Mouse (Mus musculus): ENCODE measurements around the gene Arhgap29.

Gene Arhgap29

DNA sequence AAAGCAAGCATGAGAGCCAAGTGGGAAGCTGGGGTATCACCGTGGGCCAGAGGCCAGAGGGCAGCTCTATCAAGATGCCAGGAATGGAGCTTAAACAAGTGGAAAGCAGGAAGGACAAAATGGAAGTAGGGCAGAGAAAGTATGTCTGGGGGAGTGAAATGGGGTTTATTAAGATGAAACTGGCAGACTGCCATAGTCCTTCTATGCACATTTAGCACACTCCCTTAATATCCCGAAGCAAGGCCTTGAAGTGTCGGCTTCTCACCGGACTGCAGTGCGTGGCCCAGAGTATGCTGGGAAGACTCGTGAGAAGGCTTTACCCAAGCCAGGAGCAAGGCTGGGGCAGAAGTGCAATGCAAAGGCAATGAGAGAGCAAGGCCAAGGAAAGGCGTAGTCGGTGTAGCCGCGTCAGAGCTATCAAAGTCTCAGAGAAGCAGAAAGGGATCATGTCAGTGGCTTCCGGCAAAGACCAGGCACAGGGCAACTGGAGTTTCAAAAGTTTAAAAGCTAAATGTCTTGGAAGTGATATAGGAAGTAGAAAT is 11.1 kb upstream of the Arhgap29 start:
- in situ Hi-C loops (cut with MboI): no loop called here

DNA sequence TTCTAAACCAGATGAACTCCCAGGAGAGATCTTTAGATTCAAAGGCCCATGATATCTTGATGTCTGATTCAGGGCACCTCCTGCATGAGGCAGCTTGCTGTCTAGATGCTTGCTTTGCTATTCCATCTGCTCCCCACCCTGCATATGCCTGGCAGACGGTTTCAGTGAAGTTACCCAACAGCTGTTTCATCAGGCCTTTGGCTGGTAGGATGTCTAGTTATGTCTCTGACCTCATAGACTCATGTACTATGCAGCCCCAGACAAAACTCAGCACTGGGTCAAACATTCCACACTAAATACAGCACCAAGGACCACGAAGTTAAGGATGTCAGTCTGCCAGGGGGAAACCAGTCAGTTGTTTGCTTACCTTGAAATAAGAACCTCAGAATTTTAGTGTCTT is 6.4 kb upstream of the Arhgap29 start:
- in situ Hi-C loops (cut with MboI): no loop called here

DNA sequence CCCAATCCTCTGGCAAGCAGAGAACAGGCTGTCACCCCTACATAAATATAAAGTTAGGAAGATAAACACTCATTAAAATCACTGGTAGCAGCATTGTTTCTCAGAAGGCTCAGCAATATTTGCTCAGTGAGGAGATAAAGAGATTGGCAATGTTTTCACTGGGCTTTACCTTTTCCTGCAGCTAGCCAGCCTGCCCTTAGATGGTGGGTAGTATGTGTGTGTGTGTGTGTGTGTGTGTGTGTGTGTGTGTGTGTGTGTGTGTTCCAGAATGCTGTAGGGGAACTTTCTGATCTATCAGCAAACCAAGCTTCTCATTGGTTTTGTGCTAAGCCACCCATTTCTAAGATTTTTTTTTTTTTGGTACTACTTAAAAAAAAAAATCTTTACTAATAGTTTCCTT is 5.6 kb upstream of the Arhgap29 start:
- in situ Hi-C loops (cut with MboI): no loop called here

DNA sequence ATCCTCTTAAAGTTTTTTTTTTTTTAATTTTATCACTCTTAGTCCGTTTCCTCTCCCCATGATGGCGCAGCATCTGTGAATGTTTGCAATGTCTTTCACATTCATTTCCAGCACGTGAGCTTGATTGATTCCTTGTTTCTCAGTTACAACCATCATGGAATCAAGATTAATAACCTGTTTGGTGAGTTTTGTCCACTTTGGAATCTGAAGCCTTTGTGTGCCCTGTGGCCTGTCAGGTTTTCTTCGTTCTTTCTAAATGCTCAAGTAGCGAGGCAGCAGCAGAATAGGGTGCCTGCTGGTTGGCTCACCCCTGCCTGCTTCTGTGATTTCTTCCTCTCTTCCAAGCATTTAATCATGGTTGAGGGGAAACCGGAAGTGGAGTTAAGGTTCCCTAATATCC is 2.2 kb upstream of the Arhgap29 start:
- in situ Hi-C loops (cut with MboI): no loop called here

DNA sequence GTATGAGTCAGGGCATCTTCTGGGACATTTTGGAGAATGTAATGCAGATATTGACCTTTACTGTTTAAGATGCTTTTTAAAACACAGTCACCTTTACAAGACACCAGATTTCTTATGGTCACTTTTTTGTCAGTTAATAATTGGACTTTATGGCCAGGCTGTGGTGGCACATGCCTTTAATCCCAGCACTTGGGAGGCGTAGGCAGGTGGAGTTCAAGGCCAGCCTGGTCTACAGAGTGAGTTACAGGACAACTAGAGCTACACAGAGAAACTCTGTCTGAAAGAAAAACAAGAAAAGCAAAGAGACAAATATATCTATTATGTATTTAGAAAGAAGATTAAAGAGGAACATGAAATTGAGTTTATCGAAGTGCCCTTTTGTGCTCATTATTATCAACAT is 1.2 kb upstream of the Arhgap29 start:
- in situ Hi-C loops (cut with MboI): no loop called here

DNA sequence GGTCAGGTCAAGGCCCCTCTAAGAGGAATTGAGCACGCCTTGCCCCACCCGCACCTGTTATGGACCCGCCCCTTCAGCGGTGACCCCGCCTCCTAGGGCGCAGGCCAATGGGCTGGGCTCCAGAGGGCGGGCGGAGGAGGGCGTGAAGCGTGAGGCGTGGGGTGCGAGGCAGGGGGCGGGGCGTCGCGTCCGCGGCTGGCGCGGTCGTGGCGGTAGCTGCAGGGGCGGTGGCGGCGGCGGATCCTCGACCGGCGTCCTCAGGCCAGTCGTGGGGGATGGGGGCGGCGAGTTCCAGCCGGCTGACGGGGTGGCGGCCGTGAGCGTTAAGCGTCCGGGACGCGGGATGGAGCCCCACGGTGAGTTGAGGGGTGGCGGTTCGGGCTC is 700 bp downstream of the Arhgap29 start:
- in situ Hi-C loops (cut with MboI): no loop called here

DNA sequence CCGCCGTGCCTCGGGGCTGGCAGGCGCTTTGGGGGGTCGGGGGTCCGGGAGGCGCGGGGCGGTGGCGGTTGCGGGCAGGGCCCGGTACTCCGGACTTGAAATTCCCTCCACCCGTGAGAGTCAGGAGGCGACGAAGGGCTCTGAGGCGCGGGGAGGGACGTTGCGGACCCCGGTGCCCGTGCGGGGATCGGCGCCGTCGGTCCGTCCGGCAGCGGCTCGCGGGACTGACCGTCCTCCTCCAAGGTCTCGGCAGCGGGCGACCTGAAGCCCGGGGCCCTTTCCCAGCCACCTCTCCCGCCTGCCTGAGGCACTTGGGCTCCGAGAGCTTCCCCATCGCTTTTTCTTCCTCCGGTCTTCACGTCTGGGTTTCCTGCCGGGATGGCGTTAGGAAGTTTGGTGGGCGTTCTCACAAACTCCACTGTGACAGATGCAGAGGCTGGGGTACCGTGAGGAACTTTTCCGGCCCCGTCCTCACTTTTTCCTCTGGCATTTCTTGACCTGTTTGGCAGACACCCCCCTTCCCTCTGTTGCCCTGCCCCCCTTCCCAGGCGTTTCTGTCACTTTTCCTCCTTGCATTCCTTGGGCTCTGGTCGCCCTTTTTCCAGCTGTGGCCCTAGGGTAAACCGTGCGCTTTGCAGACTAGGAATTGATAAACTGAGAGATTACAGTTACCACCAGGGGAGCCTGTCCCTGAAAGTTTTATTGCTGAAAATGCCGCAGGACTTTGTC is 1.3 kb downstream of the Arhgap29 start:
- in situ Hi-C loops (cut with MboI): no loop called here

DNA sequence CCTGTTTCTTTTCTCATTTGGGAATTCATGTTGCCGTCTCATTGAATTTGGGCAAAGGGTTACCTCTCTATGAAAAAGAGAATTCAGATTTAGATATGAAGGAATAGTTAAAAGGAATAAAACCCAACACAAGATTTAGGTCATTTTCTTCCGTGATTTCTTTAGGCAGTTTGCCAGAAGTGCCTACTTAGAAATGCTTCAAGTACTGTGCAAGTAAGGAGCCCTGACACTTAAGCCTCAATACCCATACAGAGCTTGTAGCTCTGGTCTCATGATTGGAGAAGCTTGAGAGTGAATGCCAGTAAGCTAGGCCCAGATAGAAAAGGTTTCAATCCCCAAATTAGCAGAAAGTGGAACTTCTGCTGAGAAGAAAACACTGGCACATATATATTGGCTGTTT is 2.1 kb downstream of the Arhgap29 start:
- in situ Hi-C loops (cut with MboI): no loop called here

DNA sequence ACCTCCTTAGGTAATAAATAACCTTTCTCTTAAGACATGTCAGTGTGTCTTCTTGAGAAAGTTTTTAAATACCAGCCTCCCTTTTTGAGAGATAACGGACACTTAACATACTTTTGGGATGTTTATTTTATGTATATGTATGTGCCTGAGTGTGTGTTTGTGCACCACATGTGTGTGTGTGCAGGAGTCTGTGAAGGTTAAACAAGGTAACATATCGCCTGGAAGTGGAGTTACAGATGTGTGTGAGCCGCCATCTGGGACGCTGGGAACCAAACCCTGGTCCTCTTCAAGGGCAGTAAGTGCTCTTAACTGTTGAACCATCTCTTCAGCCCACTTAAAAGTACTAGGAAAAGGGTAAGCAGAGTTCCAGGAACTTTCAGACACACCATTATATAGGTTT is 3.2 kb downstream of the Arhgap29 start:
- in situ Hi-C loops (cut with MboI): no loop called here

DNA sequence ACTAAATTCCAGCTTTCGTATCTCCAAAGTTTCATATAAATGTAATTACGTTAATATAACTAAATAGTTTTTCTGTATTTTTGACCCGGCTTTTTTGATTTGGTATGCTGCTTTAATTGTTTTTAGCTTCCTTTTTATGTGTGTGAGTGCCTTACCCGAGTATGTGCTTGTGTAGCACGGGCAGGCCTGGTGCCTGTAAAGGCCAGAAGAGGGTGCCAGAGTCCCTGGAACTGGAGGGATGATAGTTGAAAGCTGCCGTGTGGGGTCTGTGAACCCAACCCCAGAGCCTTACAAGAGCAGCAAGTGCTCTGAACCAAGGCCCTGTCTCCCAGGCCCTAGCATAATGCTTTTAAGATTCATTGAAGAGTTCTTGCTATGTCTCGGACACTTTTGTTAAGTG is 4.4 kb downstream of the Arhgap29 start:
- in situ Hi-C loops (cut with MboI): no loop called here

DNA sequence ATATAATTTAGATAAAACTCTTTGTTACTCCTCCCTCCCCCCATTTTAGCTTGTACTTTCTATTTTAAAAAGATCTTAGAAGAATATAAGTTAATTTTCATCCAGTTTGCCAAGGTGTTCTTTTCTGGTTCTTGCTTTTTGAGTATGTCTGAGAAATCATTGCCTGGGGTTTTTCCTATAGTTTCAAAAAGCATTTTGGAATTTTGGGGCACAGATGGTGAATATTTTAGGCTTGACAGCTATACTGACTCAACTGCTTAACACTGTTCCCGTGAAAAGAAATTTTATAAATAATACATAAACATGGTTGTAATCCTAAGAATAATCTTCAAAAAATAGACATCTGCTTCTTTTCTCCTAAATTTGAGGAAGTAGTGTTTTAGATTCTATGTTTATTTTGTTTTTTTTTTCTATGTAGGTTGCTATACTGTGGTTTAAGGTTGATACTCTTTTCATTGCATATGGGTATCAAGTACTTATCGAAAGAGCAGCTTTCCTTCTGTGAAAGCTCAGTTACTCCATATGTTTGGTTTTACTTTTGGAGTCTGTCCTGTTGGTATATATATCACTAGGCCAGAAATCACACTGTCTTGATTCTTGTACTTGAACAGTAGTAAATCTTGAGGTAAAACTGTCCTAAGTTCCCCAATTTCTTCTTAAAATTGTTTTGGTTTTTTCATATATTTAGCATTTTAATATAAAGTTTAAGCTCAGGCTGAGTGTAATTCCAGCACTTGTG is 5.4 kb downstream of the Arhgap29 start:
- in situ Hi-C loops (cut with MboI): no loop called here

DNA sequence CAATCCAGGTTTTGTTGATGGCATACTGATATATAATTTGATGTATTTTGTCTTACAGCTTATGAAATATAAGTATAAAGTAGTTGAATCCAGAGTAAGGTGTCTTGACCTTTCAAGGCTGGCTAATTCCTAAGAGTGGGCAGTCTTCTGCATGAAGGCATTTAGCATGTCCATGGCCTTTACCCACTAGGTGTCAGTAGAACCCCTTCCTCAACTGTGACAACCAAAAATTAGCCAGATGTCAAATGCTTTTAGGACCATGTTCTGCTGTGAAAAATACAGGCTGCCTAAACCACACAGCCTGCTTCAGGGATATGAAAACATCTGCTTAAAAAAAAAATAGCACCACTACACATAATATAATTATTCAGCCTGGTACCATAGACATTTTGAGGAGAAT is 11.8 kb downstream of the Arhgap29 start:
- in situ Hi-C loops (cut with MboI): no loop called here

DNA sequence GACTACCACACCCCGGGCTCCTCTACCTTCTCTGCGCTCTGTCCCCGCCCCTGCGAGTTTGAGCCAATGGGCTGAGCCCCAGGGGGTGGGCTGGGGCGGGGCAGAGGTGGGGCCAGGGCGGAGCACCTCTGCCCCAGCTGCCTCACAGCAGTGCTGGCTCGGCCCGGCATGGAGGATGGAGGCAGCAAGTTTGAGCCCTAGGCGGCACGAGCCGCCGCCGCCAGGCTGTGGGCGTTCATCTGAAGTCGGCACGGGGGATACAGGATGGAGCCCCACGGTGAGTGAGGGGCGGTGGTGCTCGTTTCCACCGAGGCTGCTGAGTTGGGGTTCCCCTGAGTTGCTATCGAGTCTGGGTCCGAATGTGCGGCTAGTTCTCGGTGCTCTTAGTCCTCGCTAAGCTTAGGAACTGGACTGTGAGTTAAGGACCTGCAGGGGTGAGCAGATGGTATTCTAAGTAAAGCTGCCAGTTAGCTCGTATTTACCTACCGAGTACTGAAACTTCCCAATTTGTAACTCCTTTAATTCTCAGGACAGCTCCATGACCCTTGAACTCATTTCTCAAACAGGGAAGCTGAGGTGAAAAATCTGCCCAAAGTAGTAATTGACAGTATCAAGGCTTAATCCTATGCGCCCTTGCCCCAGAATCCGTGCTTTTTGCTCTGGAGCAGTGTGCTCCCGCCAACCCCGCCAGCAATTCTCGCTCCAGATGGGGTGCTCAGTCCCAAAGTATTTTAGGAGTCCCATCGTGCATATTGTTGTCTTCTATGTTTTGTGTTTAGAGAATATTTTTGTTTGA is 15.5 kb downstream of the Arhgap29 start:
- in situ Hi-C loops (cut with MboI): no loop called here

DNA sequence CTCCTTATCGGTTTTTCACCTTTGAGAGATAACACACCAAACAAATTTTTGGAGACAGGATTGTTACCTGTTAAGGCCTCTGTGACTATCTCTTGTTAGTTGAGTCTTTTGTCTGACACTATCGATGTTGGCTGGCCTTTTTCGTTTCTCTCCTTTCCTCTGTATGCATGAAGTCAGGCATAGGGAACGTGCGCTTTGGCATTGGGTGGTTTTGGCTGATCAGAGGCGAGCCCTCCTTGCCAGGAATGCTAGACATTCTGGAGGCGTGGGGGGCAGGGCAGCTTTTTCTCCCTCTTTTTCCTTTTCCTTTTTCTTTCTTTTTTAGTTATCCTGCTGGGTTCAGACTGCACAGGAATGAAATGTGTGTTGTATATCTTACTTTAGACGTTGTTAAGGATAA is 16.3 kb downstream of the Arhgap29 start:
- in situ Hi-C loops (cut with MboI): no loop called here

DNA sequence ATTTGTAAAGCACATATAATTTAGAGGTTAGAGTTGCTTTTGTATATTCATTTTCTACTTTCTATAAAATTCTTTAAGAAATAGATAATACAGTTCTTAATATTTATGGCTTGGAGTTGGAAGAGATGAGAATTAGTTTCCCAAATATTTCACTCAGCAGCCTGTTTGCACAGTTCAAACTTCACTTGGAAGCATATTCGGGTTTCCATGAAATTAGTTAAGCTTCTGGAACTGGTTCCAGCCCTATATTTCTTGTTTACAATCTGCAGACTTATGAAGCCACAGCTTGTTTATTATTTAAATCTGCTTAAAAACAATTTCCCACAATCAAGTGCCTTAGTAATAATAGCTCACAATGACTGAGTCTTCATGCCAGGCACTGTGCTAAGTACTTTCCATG is 17.1 kb downstream of the Arhgap29 start:
- in situ Hi-C loops (cut with MboI): no loop called here

DNA sequence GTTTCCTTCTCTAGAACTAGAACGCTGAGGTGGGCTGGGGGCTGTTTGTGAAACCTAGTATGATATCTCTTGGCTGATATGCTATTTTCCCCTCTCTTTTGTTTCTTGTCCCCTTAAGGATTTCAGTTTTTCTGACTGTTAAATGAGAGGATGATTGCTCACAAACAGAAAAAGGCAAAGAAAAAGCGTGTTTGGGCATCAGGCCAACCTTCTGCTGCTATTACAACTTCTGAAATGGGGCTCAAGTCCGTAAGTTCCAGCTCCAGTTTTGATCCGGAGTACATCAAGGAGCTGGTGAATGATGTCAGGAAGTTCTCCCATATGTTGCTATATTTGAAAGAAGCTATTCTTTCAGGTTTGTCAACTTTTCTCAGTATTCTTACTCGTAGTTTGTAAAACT is 21.4 kb downstream of the Arhgap29 start:
- in situ Hi-C loops (cut with MboI): no loop called here

DNA sequence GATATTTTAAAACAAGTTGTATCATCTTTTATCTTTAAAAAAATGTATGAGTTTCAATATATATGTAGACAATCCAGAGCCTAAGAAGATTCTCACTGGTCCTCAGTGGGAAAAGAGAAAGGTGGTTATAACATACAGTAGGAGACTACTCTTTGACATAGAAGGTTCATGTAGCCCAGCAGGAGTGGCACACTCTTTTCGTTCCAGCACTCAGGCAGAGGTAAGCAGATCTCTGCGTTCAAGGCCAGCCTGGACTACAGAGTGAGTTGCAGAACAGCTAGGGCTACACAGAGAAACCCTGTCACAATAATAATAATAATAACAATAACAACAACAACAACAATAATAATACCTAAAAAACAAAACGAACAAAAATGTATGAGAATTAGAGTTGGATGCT is 23.0 kb downstream of the Arhgap29 start:
- in situ Hi-C loops (cut with MboI): no loop called here

DNA sequence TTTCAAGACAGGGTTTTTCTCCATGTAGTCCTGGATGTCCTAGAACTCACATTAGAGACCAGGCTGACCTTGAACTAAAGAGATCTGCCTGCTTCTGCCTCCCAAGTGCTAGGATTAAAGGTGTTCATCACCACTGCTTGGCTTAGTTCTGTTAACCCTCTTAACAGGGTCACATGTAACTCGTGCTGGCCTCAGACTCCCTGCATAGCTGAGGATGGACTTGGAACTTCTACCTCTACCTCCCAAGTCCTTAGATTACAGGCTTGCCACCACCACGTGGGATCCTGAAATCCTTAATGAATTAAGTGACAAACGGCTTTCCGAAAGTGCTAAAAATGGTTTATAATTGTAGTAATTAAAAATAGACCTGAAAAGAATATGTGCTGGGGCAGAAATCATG is 29.0 kb downstream of the Arhgap29 start:
- in situ Hi-C loops (cut with MboI): no loop called here

DNA sequence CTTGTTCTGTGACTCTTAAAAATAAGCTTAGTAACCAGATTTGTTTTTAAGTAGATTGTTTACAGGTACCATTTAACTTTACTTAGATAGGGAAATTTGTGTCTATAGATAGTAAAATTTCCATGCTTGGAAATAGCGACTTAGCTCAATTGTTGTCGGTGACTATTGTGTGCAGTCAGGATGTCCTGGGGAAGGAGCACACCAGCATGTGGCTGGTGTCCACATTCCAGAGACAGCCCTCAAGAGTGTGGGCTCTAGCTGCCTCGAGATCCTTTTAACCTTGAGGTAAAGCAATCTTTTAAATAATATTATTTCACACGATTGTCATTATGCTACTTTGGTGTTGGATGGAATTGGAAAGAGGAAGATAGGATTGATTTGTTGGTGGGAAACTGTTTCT is 30.1 kb downstream of the Arhgap29 start:
- in situ Hi-C loops (cut with MboI): no loop called here

DNA sequence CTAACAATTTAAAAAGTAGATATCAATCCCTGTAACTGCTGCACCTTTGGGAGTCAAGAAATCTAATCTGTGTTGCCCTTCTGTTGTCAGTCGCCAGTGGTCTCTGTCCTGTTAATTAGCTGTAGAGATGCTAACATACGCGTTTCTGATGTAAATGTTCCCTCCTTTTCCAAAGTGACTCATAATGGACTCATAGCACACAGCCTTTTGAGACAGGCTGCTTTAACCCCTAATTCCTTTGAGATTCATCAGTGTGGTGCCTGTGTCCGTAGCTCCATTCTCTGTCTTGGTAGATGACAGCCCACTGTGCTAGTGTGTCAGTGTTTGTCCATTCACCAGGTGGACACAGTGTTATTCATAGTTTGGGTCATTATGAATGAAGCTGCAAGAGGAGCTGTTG is 42.8 kb downstream of the Arhgap29 start:
- in situ Hi-C loops (cut with MboI): no loop called here

DNA sequence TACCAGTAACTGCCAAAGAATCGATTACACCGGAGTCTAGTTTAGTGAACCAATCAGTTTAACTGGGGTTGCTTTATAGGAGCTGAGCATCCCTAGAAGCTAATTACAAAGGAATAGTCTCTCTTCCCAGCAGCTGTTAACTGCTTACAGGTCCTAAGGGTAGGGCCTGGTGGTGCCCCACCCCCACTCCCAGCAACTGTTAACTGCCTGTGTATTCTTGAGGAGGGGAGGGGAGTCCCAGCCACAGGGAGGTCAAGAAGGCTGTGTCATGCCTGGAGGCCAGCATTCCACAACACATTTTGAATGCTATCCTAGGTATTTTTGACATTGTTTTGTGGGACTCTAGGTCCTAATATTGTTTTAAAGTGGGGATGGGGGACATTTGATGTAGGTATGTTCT is 47.6 kb downstream of the Arhgap29 start:
- in situ Hi-C loops (cut with MboI): no loop called here

DNA sequence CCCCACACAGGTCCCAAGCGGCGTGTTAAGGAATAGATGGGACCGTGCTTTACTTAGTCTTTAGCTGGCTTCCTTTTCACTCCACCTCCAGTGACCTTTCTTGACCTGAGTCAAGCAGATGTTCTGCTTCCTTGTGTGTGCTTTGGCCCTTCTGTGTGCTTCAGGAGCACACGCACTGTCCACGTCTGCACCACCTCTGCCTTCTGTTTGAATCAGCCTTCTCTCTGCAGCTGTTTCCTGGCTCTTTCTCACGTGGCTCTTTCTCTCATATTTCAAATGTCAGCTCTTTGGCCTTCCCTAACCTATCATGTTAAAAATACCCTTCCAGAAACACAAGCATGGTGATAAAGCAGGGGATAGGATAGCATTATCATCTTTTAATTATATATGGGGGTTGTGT is 49.2 kb downstream of the Arhgap29 start:
- in situ Hi-C loops (cut with MboI): no loop called here

DNA sequence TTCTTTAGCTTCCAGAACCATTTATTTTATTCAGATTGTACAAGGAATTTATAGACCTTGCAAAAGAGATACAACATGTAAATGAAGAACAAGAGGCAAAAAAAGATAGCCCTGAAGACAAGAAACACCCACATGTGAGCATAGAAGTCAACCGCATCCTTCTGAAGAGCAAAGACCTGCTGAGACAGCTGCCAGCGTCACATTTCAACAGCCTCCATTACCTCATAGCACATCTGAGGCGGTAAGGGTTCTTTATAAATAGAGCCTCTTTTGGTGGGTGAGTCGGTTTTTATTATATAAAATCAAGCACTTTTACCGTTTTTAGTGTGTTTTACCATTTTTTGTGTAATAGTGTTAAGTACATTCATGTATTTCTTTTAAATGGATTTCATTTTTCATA is 57.5 kb downstream of the Arhgap29 start:
- in situ Hi-C loops (cut with MboI): no loop called here

Measured in mature B cell (primary cell).